Mouse (Mus musculus) heart, embryonic 14.5 days (tissue): ENCODE data around the gene Elp5. TPM values are rescaled to one million over a fixed set of nuclear protein-coding genes. Genes with fewer than 3 reads are reported as not detected.
A peak's percentile ranks its signal among the peaks of the same experiment; 100 is the strongest.

ENCODE experiments used
- ATAC-seq: fragments of 200-750 bp; cut with Nextera tagmentation; 2 replicates; pipeline ENCODE4 v1.8.0; 2017; ENCODE audit warnings: low read depth, moderate TSS enrichment; ENCODE audit not compliant: insufficient number of reproducible peaks, insufficient read depth, low FRiP score
- H3K27ac ChIP-seq, 2 experiments: fragments of 200-500 bp in 1 of 2; fragments of 300-500 bp in 1 of 2; sonication (generic) in 1 of 2; replicated peaks in 1 of 2; 2 replicates each; pipeline ENCODE4 v1.5.1; 2012 to 2014; ENCODE audit warnings: low read depth in 2 of 2, low read length in 2 of 2, control low read depth in 1 of 2, mild to moderate bottlenecking in 1 of 2, mixed read lengths in 1 of 2; ENCODE audit not compliant: control insufficient read depth in 1 of 2, insufficient read depth in 1 of 2
- H3K27me3 ChIP-seq: fragments of 300-500 bp; sonication (generic); 2 replicates; pipeline ENCODE4 v1.6.1; 2014; ENCODE audit warnings: mild to moderate bottlenecking, low read length, control low read depth; ENCODE audit not compliant: control insufficient read depth, insufficient read depth
- H3K36me3 ChIP-seq: fragments of 300-500 bp; sonication (generic); 2 replicates; pipeline ENCODE4 v1.6.1; 2014; ENCODE audit warnings: mild to moderate bottlenecking, control low read depth, low read length, mixed read lengths; ENCODE audit not compliant: control insufficient read depth, insufficient read depth
- H3K4me1 ChIP-seq, 2 experiments: fragments of 200-500 bp in 1 of 2; fragments of 300-500 bp in 1 of 2; sonication (generic) in 1 of 2; 2 replicates each; pipeline ENCODE4 v1.6.1; 2012 to 2014; ENCODE audit warnings: low read length in 2 of 2, control low read depth in 1 of 2, mixed read lengths in 1 of 2; ENCODE audit not compliant: control insufficient read depth in 2 of 2, insufficient read depth in 2 of 2
- H3K4me2 ChIP-seq: fragments of 300-500 bp; sonication (generic); 2 replicates; pipeline ENCODE4 v1.6.1; 2014; ENCODE audit warnings: mild to moderate bottlenecking, low read length
- H3K4me3 ChIP-seq, 2 experiments: fragments of 200-500 bp in 1 of 2; fragments of 300-500 bp in 1 of 2; sonication (generic) in 1 of 2; 2 replicates each; pipeline ENCODE4 v1.5.1; 2012 to 2014; ENCODE audit warnings: low read length in 2 of 2, mild to moderate bottlenecking in 2 of 2, control low read depth in 1 of 2, low read depth in 1 of 2, moderate library complexity in 1 of 2; ENCODE audit not compliant: control insufficient read depth in 1 of 2, insufficient read depth in 1 of 2
- H3K9ac ChIP-seq: fragments of 300-500 bp; sonication (generic); 2 replicates; pipeline ENCODE4 v1.6.1; 2014; ENCODE audit warnings: mild to moderate bottlenecking, low read length
- H3K9me3 ChIP-seq: fragments of 300-500 bp; sonication (generic); 2 replicates; pipeline ENCODE4 v1.6.1; 2016; ENCODE audit warnings: low read length, control low read depth; ENCODE audit not compliant: control insufficient read depth
- WGBS: fragments of 180-500 bp; shearing (Covaris S2); extraction: QIAGEN DNeasy Blood & Tissue Kit; methylation state at CpG from one replicate; pipeline ENCODE4 v1.1.7; 2014; 5-methylcytosine and 5-hydroxymethylcytosine counted together
- polyA plus RNA-seq: library from polyadenylated mRNA; unstranded; fragments of >200 nt; fragmentation: Nextera tagmentation; extraction: Ambion mirVana; gene quantifications from 2 replicates; pipeline ENCODE4 v1.2.1, GENCODE M21; 2014

Gene Elp5
- polyA plus RNA-seq, 1 experiment from 2014 or later, result 114 TPM

DNA sequence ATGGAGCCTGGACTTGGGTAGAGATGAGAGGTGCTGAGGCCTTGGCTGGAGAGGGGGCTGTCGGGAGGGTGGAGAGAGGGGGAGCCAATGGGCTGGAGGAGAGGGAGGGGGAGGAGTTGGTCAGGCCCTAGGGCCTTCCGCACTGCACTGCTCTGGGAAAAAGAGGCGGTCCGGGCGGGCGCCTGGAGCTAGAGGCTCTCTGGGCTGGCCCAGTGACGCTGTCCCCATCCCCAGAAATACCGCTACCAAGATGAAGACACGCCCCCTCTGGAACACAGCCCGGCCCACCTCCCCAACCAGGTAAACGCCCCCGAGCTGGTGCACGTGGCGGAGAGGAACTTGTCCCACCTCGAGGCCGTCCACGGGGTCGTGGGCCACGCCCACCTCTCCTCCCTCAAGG is 44.4 kb upstream of the Elp5 start:
- no peaks in the 10 kb centered on the region for H3K9me3 ChIP-seq
- peaks cover 31 to 49% of the 10 kb centered on the region in 2 experiments for H3K4me1 ChIP-seq
- 3% methylated on average over 19 of the region's 19 CpGs for WGBS
- H3K36me3 ChIP-seq, result peaks cover 14% of the 10 kb centered on the region
- peak; percentile 66 for ATAC-seq
- H3K9ac ChIP-seq, result no peak overlapping the region
- peak overlapping the region; percentile 63 for H3K4me2 ChIP-seq
- peak overlapping the region; percentile 4 to 28 for H3K4me3 ChIP-seq
- H3K27ac ChIP-seq, result peak overlapping the region in 1 of 2 experiments; percentile 57; a peak in 2 of 4 replicates
- no peaks in the 10 kb centered on the region for H3K27me3 ChIP-seq

DNA sequence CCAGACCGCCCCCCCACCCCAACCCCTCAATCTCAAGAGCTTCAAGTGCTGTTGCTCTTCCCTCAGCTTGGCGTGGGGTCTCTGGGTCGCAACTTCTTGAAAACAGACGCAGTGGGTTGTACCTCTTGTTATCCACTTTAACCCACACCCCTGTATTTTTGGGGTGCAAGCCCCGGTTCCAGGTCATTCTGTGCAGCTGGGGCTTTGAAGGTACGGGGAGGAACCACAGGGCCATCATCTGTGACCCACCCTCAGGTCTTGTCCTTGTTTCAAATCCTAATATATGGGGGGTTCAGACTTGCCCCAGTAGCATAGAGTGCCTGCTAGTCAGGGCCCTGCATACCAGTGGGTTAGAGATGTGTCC is 41.8 kb upstream of the Elp5 start:
- WGBS, result 12% methylated on average over 6 of the region's 6 CpGs
- H3K4me1 ChIP-seq, result peaks cover 27 to 59% of the 10 kb centered on the region in 2 experiments

DNA sequence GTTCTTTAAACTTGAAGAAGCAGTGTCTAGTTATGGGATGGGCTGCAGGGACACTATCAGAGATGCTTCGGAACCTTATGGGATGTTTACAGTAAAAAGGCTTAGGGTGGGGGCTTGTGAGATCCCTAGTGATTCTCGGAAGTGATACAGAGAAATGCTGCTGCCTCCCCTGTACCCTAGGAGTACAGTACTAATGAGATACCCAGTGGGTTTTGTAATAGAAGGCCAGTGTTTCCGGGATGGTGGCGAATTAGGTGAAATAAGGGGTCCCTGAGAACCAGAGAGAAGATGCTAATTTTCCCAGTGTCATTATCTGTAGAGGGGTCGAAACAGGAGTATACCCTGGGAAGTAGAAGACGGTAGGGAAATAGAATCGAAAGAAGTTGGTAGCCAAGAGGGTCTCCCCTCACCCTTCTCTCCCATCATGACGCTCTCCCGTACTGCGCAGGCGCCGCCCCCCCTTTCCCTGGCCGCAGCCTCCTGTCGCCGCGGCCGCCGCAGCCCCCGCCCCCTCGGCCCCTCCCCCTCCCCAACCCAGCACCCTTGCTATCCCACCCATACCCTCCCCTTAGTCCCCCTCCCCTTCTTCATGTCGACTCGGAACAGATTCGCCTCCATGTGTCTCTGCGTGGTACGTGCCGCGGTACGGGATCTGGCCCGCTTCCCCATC is 41.3 kb upstream of the Elp5 start:
- Histone ChIP-seq H3K36me3 (no peaks in the 10 kb centered on the region), H3K9ac (peak overlapping the region; percentile 66), H3K9me3 (no peaks in the 10 kb centered on the region), H3K27ac (no peak overlapping the region), H3K4me3 (peak overlapping the region; percentile 22 to 41), H3K27me3 (no peaks in the 10 kb centered on the region), H3K4me2 (peak overlapping the region; percentile 72), H3K4me1 (peaks cover 22 to 59% of the 10 kb centered on the region in 2 experiments)
- 7% methylated on average over 20 of the region's 29 CpGs for WGBS
- ATAC-seq, result no peak

More for the DNA sequence above, 41.8 kb upstream of the Elp5 start:
- H3K4me2 ChIP-seq, result peak overlapping the region; percentile 72
- no peak overlapping the region for H3K27ac ChIP-seq
- no peaks in the 10 kb centered on the region for H3K27me3 ChIP-seq
- no peak for ATAC-seq
- H3K36me3 ChIP-seq, result no peaks in the 10 kb centered on the region
- H3K4me3 ChIP-seq, result peak overlapping the region; percentile 22 to 41
- H3K9ac ChIP-seq, result peak overlapping the region; percentile 66
- H3K9me3 ChIP-seq, result no peaks in the 10 kb centered on the region

DNA sequence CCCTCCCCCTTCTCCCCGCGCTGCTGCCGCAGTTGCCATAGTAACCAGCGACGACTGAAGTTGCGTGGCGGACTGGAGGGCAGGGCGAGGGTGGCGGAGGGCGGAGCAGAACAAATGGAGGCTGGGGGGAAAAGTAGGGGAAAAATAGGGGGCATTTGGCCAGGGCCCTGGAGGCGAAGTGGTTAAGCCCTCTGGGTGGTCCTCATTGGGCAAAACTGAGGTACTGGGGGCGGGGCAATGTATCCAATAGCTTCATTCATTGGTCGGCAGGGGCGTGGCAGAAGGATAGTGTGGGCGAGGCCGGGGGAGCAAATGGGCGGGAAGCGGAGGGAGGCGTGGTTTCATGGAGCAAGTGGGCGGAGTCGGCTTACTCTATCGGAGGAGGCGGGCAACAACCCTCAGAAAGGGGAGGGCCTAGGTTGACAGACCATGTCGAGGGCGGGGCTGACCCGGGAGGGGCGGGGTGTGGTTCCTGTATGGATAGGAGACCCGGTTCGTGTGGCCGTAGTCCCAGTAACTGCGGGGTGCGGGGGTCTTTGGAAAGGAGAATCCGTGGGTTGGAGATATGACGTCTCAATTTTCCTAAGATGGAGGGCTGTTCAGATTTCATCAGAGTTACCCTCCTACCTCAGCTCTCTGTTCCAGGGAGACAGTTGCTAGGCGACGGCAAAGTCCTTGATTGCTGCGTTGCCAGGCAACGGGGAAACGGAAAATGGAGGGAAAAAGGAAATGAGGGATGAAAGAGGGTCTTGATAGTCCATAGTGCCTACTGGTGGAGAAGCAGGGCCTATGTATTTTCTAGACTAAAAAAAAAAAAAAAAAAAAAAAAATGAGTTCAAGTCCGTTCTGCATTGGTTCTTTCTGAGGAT is 39.2 kb upstream of the Elp5 start:
- peak overlapping the region; percentile 42 for H3K4me3 ChIP-seq
- H3K9me3 ChIP-seq, result no peaks in the 10 kb centered on the region
- peak; percentile 62 for ATAC-seq
- H3K4me1 ChIP-seq, result peaks cover 20 to 55% of the 10 kb centered on the region in 2 experiments
- H3K27ac ChIP-seq, result peak overlapping the region in 1 of 2 experiments; percentile 68; a peak in 2 of 4 replicates
- no peaks in the 10 kb centered on the region for H3K36me3 ChIP-seq
- peak overlapping the region; percentile 42 for H3K9ac ChIP-seq
- WGBS, result 3% methylated on average over 40 of the region's 40 CpGs
- H3K4me2 ChIP-seq, result peak overlapping the region; percentile 71
- no peaks in the 10 kb centered on the region for H3K27me3 ChIP-seq

DNA sequence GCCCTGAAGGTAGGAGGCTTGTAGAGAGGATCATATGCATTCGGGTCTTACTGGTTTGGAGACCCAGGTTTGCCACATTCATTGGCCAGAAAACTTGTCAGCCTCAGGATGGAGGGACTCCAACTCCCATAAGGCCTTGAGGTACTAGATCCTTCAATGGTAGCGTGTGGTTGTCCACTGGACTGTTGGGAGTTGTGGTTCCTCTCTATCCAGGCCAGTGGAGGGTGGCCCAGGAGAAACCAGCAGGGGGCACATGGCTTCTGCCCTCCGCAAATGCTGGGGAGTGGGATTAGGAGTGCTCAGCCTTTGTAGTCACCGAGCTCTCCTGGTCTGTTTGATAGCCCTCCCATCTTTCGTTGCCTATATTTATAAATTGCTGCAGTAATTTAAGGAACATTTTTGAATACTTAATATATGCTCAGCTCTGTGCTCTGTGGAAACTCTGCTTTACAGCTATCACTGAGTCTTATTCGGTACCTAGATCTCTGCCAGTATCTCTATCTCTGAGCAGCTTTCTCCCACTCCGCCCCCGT is 38.5 kb upstream of the Elp5 start:
- peak overlapping the region in 1 of 2 experiments; percentile 69; a peak in 2 of 4 replicates for H3K27ac ChIP-seq
- ATAC-seq, result peak; percentile 80
- H3K27me3 ChIP-seq, result no peaks in the 10 kb centered on the region
- H3K9me3 ChIP-seq, result no peaks in the 10 kb centered on the region
- WGBS, result under 1% methylated on average over 8 of the region's 8 CpGs
- peaks cover 13 to 50% of the 10 kb centered on the region in 2 experiments for H3K4me1 ChIP-seq
- peak overlapping the region; percentile 42 for H3K9ac ChIP-seq
- H3K4me2 ChIP-seq, result peak overlapping the region; percentile 71
- peak overlapping the region; percentile 42 for H3K4me3 ChIP-seq
- H3K36me3 ChIP-seq, result no peaks in the 10 kb centered on the region

DNA sequence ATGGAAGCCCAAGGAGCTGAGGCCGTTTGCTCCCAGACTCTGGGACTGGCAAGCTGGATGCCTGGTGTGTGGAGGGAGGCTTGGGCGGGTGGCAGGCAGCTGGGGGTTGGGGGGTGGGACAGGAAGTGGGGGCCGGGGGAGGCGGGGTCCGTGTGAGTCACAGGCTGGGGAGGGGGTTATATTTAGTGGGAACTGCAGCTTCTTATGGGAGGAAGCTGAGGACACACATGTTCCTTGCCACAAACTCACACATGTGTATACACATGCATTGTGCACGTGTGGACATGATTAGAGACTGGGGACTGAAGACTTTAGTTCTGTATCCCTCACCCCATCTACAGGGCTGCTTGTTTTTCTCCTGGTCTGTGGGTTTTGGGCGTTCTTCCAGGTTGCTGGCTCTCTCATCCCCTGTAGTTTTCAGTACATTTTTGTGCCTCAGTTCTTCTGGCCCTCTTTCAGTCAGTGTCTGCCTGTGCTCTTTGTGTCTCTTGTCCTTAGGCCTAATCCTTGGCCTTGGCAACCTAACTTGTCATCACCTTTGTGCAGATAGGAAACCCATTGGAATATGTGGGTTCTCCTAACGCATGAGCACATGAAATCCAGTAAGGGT is 37.8 kb upstream of the Elp5 start:
- no peak for ATAC-seq
- Histone ChIP-seq H3K4me1 (peaks cover 13 to 50% of the 10 kb centered on the region in 2 experiments), H3K4me2 (peak overlapping the region; percentile 71), H3K9ac (peak overlapping the region; percentile 11; the same call in 1 of the 2 replicates), H3K36me3 (no peaks in the 10 kb centered on the region), H3K4me3 (peak overlapping the region in 1 of 2 experiments; percentile 42; a peak in 2 of 4 replicates), H3K9me3 (no peaks in the 10 kb centered on the region), H3K27ac (peak overlapping the region; percentile 51 to 69), H3K27me3 (no peaks in the 10 kb centered on the region)
- 33% methylated on average over 7 of the region's 8 CpGs for WGBS

DNA sequence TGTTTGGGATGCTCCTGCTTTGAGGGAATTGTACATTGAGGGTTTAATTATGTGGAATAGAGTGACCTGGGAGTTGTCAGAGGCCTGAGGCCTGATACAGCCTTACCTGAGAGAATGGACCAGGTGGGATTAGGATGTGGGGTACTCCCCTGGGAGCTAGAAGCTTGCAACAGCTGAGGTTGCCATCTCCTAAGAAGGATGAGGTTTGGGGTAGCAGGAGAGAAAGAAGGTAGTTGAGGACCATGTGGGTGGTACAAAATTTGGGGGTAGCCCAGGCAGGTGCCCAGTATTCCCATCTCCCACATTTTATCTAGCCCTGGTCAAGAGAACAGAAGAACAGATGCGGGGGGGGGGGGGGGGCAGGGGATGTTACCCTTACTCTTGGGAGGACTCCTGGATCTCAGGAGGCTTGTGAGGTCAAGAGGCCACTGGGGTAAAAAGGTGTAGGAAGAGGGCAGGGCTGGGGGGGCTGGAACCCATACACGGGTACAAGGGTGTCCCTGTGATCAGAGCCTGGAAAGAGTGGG is 37.2 kb upstream of the Elp5 start:
- Histone ChIP-seq H3K4me3 (peak overlapping the region; percentile 35 to 56; a peak in 3 of 4 replicates), H3K9me3 (no peaks in the 10 kb centered on the region), H3K9ac (peak overlapping the region; percentile 83), H3K4me1 (peaks cover 15 to 51% of the 10 kb centered on the region in 2 experiments), H3K27ac (peak overlapping the region; percentile 24 to 78; a peak in 2 of 4 replicates), H3K36me3 (no peaks in the 10 kb centered on the region), H3K27me3 (no peaks in the 10 kb centered on the region), H3K4me2 (peak overlapping the region; percentile 71)
- no peak for ATAC-seq
- 0% methylated on average over 1 of the region's 2 CpGs for WGBS
